Mouse (Mus musculus) cerebellum, adult 18-20 months (tissue): ENCODE data around the gene Gm20388.

Experiments
- DNase-seq, 2 experiments: peaks; one replicate each; pipeline ENCODE4 v3.0.0; 2021

Gm20388 gene

GRCm38 (mm10) chr8:121880818-121881217, 1970.2 kb downstream of the Gm20388 start:
- DNase-seq: no peak

DNA sequence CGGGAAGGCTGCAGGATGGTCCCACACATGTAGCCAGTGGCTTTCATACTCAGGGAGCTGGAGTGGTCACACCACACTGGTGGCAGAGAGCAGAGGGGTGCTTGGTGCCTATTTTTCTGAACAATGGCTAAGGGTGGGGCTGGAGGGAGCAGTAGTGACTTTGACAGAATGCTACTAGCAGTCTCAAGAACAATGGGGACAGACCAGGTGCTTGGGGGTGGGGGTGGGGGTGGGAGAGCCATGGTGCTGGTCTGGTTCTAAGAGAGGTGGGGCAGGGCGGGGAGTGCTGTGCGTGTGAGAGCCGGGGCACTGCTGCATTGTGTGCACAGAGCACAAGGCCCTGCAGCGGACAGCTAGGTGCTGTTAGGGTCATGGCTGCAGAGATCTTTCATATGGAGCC, 1971.3 kb downstream of the Gm20388 start:
- DNase-seq: no peak

- no peak for DNase-seq
Observed at GRCm38 (mm10) chr8:121884181-121884580, 1973.5 kb downstream of the Gm20388 start.

DNA sequence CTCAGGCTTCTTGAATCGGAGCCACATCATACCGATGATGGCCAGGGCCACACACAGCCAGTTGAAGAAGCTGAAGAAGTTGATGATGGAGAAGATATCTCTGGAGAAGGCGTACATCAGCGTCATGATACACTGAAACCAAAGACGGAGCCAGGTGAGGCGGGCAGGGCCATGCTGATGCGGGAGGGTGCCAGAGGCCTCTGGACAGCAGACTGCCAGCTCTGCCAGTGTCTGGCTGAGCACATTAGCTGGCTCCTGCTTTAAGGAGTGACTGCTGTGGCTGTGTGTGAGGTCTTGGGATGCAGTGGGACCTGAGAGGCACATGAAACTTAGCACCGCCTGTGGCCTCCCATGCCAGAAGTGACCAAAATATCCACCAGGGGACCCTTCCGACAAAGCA, 1974.4 kb downstream of the Gm20388 start:
- DNase-seq: no peak

DNA sequence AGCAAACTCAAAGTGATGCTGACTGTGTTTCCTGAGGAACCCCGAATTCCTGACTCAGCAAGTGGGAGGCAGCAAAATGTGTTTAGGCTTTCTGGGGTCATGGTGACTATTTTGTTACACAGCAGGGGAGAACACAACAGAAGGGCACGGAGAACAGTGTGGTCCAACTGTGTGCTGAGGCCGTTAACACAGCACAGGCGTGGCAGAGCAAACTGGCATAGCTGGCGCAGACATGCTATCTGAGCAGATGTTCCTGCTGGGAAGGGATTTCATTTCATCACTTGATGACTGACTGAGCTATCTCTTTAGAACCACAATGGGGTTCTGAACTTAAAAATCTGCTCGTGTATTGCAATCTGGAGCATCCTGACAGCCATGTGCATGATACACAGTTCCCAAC, 1974.8 kb downstream of the Gm20388 start:
- DNase-seq: no peak

- no peak for DNase-seq
Observed at GRCm38 (mm10) chr8:121887547-121887946, 1976.9 kb downstream of the Gm20388 start.

DNA sequence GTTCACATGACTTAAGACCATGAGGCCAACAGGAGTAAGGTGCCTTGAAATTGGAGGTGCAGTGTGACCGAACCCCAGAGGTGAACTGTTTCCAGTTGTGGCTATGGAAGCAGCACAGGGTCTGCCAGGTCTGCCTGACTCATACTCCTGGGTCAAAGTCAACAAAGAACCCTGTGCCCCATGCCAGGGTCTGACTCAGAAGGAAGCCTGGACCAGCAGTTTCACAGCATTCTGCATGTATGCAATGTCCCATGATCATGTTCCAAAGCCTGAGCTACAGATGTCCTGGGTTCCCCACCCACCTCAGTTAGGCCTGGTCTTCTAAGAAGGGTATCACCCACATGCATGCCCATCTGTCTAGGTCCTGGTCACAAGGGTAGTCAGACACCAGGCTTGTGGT, 1978.7 kb downstream of the Gm20388 start:
- DNase-seq: no peak

DNA sequence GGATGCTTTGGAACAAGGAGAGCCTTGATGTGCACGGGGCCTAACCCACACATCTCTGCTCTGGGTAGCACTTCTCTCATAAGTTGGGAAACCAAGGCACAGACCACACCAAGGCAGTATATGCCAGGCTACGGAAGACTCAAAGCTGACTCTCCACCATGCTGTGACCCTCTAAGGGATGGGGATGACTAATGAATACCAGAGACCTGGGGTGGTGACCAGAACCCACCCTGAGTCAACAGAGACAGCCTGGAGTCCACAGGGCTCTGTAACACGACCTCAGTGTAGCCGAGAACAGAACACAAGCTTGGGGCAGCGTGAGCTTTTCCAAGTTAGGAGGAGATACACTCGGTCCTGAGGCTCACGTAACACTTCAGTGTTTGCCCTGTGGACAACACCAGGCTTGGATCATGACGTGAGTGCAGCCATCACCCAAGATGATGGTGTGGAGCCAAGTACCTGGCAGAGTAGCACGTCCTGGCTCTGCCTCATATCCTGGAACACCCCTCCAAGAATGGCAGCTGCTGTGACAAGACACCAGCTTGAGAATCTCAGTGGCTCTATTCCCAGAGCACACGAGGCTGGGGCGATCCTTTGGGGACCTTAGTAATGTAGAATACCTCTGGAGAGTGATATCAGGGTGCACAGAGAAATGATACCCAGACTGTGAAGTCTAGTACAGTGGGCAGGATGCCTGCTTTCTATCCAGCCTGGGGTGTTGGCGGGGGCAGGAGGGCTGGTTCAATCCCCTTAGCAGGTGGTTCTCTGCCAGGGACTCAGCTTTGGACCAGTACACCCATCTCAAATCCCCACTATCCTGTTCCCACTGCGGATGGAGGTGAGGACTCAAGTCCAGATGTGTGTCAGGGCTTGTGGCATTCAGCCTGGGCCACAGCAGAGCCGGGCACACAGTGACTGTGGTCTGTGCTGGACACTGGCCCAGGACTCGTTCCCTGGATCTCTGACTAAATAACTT, 1979.5 kb downstream of the Gm20388 start:
- peak in 1 of 2 experiments; percentile 37 for DNase-seq

DNA sequence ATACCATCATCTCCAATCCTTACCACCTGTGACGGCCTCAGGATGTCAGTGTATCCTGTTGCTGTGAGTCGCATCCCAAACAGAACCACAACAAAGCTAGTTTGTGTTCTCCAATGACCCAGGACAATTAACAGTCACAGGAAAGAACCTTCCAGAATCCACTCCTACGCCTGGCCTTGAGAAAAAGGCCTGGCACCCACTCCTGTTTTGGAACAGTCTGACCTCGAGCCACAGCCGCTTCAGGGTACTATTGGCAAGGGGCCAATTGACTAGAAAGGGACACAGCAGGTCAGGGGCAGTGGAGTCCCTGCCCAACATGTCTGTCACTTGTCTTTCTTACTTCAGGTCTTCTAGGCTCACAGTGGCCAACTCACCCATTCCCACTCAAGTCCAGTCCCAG, 1982.2 kb downstream of the Gm20388 start:
- no peak for DNase-seq

GRCm38 (mm10) chr8:121895910-121896309, 1985.3 kb downstream of the Gm20388 start:
- DNase-seq: peak; percentile 40 to 45

- no peak for DNase-seq
Observed at GRCm38 (mm10) chr8:121896476-121897145, 1986.0 kb downstream of the Gm20388 start.

DNA sequence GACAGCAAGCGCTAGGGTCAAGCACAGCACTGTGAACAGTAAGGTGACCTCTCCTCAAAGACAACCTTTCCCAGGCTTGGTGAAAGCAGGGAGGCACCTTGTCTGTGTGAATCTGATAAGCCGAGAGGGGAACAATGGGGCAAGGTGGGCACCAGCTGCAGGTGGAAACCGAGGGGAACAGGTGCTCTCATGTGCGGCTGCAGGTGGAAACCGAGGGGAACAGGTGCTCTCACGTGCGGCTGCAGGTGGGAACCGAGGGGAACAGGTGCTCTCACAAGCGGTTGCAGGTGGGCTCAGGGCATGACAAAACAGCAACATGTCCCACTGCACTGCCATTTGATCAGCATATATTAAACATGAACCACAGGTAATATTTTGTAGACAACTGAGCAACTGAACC, 1986.6 kb downstream of the Gm20388 start:
- no peak for DNase-seq

GRCm38 (mm10) chr8:121897871-121898381, 1987.3 kb downstream of the Gm20388 start:
- DNase-seq: peak; percentile 46 to 59

- peak; percentile 59 to 74 for DNase-seq
Observed at GRCm38 (mm10) chr8:121898401-121898931, 1987.8 kb downstream of the Gm20388 start.

GRCm38 (mm10) chr8:121899180-121900044, 1988.8 kb downstream of the Gm20388 start:
- no peak for DNase-seq

- DNase-seq: no peak
Observed at GRCm38 (mm10) chr8:121901498-121902236, 1991.0 kb downstream of the Gm20388 start.

DNA sequence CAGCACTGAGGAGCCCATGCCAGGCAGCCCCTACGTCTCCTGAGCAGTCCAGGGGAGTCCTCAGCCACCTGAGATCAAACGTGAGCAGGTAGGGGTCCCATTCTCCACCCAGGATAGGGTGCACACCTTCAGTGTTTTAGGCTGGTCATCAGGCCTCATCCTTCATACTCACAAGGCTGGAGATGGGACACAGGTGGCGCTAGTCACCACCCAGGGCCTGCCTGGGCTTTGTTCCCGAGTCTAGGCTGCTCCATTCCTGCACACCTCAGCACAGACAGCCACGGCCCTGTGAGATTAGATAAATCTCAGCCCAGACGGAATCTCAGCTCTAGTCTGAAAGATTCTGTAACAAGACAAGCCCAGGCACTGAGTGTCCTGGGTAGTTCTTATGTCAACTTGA, 1993.3 kb downstream of the Gm20388 start:
- DNase-seq: peak; percentile 80 to 85

- DNase-seq: no peak
Observed at GRCm38 (mm10) chr8:121904999-121905398, 1994.4 kb downstream of the Gm20388 start.

GRCm38 (mm10) chr8:121905420-121905819, 1994.8 kb downstream of the Gm20388 start:
- DNase-seq: peak in 1 of 2 experiments; percentile 37

- DNase-seq: peak in 1 of 2 experiments; percentile 30
Observed at GRCm38 (mm10) chr8:121905864-121906263, 1995.2 kb downstream of the Gm20388 start.
